Mouse (Mus musculus): ENCODE measurements around the gene Nectin1. TPM values are rescaled to one million over a fixed set of nuclear protein-coding genes. Genes with fewer than 3 reads are reported as not detected.

The Nectin1 gene
- polyA plus RNA-seq, 1 experiment from 2014 or later = 3.9 TPM

DNA sequence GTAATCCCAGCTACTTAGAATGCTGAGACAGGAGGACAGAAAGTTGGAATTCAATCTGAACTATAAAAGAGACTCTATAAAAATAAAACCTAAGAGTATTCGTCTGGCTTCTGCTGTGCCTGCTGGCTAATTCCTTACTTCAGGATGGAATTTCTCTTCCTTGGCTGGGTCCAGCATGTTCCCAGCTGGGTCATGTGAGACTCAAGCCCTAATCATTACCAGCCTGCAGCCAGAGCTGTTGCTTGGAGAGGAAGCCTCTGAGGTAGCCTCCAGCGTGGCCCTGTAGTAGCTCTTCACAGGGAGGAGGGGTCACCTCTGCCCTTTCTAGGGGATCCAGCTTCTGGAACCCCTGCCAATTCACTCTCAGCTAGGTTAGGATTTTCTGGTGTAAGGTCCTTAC, 94.8 kb downstream of the Nectin1 start:
- H3K9me3 ChIP-seq = no peaks in the 10 kb centered on the region
- H3K36me3 ChIP-seq = no peaks in the 10 kb centered on the region
- no peak overlapping the region for H3K4me3 ChIP-seq
- DNase-seq (ENCODE audit: low spot score) = no peak
- peaks cover 8% of the 10 kb centered on the region for H3K4me1 ChIP-seq
- no peak overlapping the region for H3K27ac ChIP-seq
- 47% methylated on average over 2 of the region's 2 CpGs for WGBS
- H3K27me3 ChIP-seq (ENCODE audit: insufficient read depth, poor library complexity, severe bottlenecking) = peaks cover 47% of the 10 kb centered on the region

DNA sequence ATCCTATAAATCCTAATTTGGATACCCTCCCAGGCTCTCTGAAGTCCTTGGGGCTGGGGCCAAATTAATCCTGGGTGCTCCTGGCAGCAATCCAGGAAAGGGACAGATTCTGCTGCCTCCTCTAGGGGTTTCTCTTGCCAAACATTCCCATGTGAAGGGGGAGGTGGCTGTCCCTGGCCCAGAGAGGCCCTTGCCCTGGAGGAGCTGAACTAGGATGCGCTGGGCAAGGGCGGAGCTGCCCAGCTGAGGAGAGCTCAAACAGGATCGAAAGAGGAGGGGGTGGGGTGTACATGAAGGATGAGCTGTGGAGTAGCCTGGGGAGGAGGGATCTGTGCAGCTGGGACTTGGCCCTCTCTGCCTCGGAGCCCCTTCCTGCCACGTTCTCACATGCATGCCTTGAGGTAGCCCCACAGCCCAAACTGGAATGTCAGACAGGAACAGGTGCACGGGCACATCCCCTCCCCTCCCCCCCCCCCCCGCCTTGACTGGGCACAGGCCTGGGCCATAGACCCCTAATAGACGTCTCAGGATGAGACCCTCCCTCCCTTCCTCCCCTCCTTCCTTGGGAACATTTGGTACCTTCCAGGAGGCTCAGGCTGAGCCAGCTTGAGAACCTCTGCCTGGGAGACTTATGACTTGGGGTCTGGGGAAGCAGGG, 99.3 kb downstream of the Nectin1 start:
- peaks cover 80% of the 10 kb centered on the region for H3K27me3 ChIP-seq (ENCODE audit: insufficient read depth, poor library complexity, severe bottlenecking)
- H3K4me3 ChIP-seq = no peak overlapping the region
- 7% methylated on average over 8 of the region's 8 CpGs for WGBS
- peaks cover 17% of the 10 kb centered on the region for H3K4me1 ChIP-seq
- no peak overlapping the region for H3K27ac ChIP-seq
- no peaks in the 10 kb centered on the region for H3K36me3 ChIP-seq
- no peak for DNase-seq (ENCODE audit: low spot score)
- H3K9me3 ChIP-seq = no peaks in the 10 kb centered on the region

DNA sequence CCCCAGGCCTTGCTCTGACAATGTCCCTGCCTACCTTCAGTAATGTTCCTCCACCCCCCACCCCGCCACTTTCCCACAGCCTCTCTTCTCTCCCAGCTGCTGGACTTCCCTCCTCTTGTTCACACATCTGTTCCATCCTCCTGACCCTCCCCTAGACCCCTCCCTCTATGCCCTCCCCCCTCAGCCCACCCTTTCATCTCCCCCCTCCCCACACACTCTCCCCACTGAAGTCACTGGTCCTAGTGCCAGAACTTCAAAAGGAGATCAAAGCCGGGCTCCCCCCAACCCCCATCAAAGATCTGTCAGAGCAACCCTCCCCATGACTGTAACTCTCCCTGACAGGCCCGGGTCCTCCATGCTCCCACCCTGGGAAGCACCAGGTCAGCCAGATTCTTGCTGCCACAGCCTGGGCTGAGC, 99.9 kb downstream of the Nectin1 start:
- Histone ChIP-seq H3K4me3 (no peak overlapping the region), H3K4me1 (peaks cover 17% of the 10 kb centered on the region), H3K27me3 (ENCODE audit: insufficient read depth, poor library complexity, severe bottlenecking) (peaks cover 82% of the 10 kb centered on the region), H3K27ac (no peak overlapping the region), H3K9me3 (no peaks in the 10 kb centered on the region), H3K36me3 (no peaks in the 10 kb centered on the region)
- no peak for DNase-seq (ENCODE audit: low spot score)
- WGBS = 5% methylated on average over 2 of the region's 3 CpGs

DNA sequence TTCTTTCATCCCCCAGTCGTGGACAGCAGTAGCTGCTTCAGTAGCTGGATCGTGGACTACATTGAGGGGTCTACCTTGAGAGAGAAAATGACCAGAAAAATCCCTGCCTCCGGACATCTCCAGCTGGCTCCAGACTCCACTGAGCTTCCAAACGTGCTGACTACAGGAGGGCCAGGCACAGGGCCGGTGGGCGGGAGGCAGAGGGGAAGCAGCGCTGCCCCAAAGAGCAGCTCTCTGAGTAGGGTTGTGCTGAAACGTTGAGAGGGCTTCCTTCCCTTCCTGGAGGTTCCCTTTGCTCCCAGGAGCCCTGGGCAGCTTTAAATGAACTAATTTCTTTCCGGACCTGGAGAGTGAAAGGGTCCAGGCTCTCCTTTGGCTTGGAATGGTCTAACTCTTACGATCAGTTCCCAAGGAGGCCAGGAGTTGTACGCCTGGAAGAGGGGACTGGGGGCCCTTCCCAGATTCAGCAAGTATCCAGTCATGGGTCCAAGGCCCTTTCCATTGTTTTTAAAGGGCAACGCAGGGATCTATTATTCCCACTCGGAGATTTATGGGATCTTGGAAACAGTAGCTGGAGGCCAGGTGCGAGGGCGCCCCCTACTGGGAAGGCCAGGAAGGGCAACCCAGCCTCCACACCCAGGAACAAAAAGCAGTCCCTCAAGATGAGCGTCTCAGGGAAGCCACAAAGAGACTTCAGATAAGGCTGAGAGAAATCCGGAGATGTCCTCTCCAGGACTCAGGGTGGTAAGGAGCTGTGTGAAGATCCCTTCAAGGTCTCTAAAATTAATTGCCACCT, 102.1 kb downstream of the Nectin1 start:
- no peak for DNase-seq (ENCODE audit: low spot score)
- Histone ChIP-seq H3K4me1 (peaks cover 23% of the 10 kb centered on the region), H3K36me3 (no peaks in the 10 kb centered on the region), H3K9me3 (no peaks in the 10 kb centered on the region), H3K4me3 (no peak overlapping the region), H3K27me3 (ENCODE audit: insufficient read depth, poor library complexity, severe bottlenecking) (peaks cover 69% of the 10 kb centered on the region), H3K27ac (no peak overlapping the region)
- 5% methylated on average over 17 of the region's 17 CpGs for WGBS

DNA sequence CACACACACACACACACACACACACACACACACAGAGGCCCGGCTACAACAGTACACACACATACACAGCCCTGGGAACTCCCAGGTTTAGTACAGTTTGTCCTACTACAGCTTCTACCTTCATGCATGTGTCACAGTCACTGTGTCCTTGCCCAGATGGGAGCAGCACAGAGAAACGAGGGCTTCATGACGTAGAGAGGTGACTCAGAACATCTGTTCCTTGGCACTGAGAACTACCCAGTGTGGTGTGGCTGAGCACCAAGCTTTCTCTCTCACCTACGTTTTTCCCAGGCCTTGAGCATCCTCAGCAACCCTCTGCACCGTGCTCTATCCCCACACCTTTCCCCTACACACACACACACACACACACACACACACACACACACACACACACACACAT, 104.1 kb downstream of the Nectin1 start:
- WGBS = 64% methylated on average over 5 of the region's 5 CpGs
- peaks cover 25% of the 10 kb centered on the region for H3K4me1 ChIP-seq
- peaks cover 51% of the 10 kb centered on the region for H3K27me3 ChIP-seq (ENCODE audit: insufficient read depth, poor library complexity, severe bottlenecking)
- H3K4me3 ChIP-seq = no peak overlapping the region
- no peak overlapping the region for H3K27ac ChIP-seq
- no peaks in the 10 kb centered on the region for H3K36me3 ChIP-seq
- H3K9me3 ChIP-seq = no peaks in the 10 kb centered on the region
- no peak for DNase-seq (ENCODE audit: low spot score)

DNA sequence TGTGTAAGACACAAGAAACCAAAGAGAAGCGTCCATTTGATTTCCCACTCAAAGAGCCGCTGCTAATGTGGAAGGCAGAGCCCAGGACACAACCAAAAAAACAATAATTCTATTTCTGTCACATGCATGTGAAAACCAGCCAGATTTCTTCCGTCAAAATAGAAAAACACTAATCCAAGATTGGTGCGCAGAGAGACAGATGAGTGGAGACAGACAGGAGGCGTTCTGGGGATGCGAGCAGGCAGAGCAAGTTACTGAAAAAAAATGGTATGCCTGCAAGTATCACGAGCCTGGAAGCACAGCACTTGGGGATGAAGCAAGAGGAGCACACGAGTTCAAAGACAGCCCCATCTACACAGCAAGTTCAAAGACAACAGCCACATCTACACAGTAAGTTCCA, 106.5 kb downstream of the Nectin1 start:
- WGBS = 72% methylated on average over 8 of the region's 8 CpGs
- no peak for DNase-seq (ENCODE audit: low spot score)
- no peaks in the 10 kb centered on the region for H3K36me3 ChIP-seq
- no peak overlapping the region for H3K4me3 ChIP-seq
- H3K27me3 ChIP-seq (ENCODE audit: insufficient read depth, poor library complexity, severe bottlenecking) = peaks cover 28% of the 10 kb centered on the region
- H3K4me1 ChIP-seq = peaks cover 17% of the 10 kb centered on the region; the same call in 1 of the 2 replicates
- H3K9me3 ChIP-seq = no peaks in the 10 kb centered on the region
- peak overlapping the region; percentile 62; the same call in 1 of the 2 replicates for H3K27ac ChIP-seq

DNA sequence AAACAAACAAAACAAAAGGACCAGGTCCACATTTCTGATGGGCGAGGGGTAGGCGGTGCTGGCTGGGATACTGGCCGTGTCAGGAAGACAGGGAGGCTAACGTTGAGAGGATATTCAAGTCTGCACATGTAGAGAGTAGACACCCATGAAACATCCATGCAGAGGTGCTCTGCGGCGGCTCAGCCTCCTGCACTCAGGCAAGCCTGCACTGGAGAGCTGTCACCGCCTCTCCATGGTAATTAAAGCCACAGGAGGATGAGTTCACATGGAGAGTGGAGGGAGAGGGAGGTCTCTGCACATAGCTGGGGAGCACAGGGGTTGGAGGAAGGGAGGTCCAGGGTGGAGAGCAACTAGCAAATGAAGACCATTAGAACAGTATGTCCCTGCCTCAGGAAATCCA, 107.4 kb downstream of the Nectin1 start:
- no peaks in the 10 kb centered on the region for H3K9me3 ChIP-seq
- WGBS = 64% methylated on average over 7 of the region's 7 CpGs
- H3K4me3 ChIP-seq = no peak overlapping the region
- 0 out of 2 replicates have a peak, but pooled peaks cover 9% of the 10 kb centered on the region for H3K4me1 ChIP-seq
- H3K36me3 ChIP-seq = no peaks in the 10 kb centered on the region
- H3K27ac ChIP-seq = peak overlapping the region; percentile 11; the same call in 1 of the 2 replicates
- no peak for DNase-seq (ENCODE audit: low spot score)
- peaks cover 26% of the 10 kb centered on the region; the same call in 1 of the 2 replicates for H3K27me3 ChIP-seq (ENCODE audit: insufficient read depth, poor library complexity, severe bottlenecking)

DNA sequence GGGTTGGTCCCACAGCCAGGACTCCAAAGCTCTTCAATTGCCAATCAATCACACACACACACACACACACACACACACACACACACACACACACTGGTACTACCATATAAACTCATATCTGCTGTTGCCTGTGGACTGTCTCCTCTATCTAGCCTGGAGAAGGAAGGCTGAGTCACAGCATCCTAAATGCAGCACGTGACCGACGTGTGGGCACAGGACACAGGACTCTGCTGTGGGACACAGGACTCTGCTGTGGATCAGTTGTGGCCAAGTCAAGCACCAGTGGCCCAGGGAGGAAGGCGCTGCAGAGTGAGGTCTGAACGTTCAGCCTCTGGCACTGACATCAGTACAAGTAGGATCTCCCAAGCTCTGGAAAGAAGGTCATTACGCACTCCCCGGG, 112.1 kb downstream of the Nectin1 start:
- 76% methylated on average over 7 of the region's 7 CpGs for WGBS
- Histone ChIP-seq H3K27ac (no peak overlapping the region), H3K4me1 (0 out of 2 replicates have a peak, but pooled peaks cover 7% of the 10 kb centered on the region), H3K4me3 (no peak overlapping the region), H3K36me3 (no peaks in the 10 kb centered on the region), H3K9me3 (no peaks in the 10 kb centered on the region), H3K27me3 (ENCODE audit: insufficient read depth, poor library complexity, severe bottlenecking) (peaks cover 11% of the 10 kb centered on the region)
- no peak for DNase-seq (ENCODE audit: low spot score)

Data from heart, embryonic 10.5 days (tissue).